Mouse (Mus musculus) left cerebral cortex, adult 8-10 months (tissue): ENCODE results near the gene Arl6ip4. TPM values are rescaled to one million over a fixed set of nuclear protein-coding genes. Genes with fewer than 3 reads are reported as not detected.

ENCODE experiments used
- DNase-seq, 2 experiments: peaks; one replicate each; pipeline ENCODE4 v3.0.0; 2022; ENCODE audit warnings: low spot score in 2 of 2
- total RNA-seq, 4 experiments: library from RNA; stranded (reverse); gene quantifications; 2 replicates each; pipeline ENCODE4 v1.2.4; 2022

The Arl6ip4 gene
- total RNA-seq, 4 experiments from 2014 or later = 58.5 to 70.6 (median 61.2) TPM

DNA sequence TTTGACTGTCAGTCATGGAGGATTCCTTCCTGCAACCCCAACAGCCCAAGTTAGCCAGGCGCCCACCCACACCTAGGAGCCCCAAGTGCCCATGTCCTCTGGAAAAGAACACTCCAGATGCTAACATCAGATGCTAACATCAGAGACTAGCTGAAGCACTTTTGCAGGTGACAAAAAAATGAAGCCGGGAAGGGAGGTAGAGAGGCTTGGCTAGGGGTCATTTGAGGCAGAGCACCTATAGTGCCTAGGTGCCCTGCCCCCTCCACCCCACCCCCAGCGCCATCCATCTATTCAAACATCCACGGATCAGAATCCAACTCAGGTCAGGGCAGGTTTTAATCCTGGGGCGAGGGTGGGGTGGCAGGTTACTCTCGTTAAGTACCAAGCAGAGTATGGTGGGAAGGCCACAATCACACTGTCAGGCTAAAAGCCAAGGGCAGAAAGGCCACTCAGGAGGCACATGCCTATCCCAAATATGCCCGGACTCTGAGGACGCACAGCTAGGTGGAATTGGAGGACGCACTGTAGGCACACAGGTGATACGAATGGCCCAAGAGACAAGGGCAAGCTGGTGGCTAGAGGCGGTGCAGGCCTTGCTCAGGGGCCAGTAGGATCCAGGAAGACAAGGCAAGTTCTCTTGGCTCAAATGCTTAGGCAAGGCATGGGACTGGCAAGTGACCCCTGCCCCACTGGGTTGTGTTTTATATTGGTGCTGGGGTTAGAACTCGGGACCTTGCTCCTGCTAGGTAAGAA, 21.9 kb upstream of the Arl6ip4 start:
- no peak for DNase-seq

- DNase-seq = peak in 1 of 2 experiments; percentile 41
These were observed 20.8 kb upstream of the Arl6ip4 start for GRCm38 (mm10) chr5:124095077-124095581.

GRCm38 (mm10) chr5:124095596-124096232, 20.2 kb upstream of the Arl6ip4 start, which contains the start of gene Abcb9:
Gene Abcb9 (minus strand): TSS chr5:124095798.
- DNase-seq = peak; percentile 95 to 96

DNA sequence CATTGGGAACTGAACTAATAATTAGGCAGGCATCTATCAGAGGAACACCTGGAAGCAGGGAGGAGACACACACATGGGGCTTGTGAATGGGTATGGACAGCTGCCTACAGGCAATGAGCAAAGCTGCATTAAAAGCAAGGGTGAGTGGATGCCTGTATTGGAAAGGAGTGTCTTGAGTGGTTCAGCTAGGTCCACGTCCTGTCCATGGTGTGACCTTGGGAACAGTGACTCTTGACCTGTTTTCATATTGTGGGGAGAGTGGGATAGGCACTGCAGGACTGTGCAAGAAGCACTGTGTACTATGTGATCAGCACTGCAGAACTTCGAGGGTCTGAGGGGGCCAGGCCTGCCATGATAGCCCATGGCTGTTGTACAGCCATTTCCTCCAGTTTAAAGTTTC, 17.0 kb upstream of the Arl6ip4 start:
- DNase-seq = no peak

DNA sequence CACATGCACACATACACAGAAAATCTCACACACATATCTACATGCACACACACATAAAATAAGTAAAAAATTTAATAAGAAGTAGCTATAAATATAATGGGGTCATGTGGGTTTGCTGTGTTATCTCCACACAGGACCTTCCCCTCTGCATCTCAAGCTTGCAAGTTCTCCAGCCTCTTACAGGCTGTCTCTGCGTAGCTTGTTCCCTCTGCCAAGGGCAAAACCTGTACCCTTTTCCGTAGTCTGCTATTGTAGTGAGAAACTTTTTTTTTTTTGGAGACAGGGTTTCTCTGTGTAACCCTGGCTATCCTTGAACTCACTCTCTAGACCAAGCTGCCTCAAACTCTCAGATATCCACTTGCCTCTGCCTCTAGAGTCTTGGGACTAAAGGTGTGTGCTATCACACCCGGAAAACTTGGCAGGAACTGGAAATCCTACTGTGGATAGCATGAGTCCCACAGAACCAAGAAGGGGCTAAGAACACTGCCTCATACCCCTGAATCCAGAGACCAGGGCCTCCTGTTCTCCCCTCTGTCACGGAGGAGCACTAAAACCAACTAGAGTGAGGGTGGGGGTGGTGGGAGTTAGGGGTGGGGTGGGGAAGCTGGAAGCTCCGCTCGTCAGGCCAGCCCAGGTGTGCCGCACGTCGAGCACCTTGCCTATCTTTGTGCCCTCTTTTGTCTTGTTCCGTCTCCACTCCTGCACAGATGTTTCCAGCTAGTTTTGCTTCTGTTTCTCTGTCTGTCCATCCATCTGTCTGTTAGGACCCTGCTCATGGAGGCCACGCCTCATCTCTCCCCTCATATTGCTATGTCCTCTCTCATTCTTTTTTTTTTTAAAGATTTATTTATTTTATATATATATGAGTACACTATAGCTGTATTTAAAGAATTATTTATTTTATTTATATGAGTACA, 15.5 kb upstream of the Arl6ip4 start:
- no peak for DNase-seq

DNA sequence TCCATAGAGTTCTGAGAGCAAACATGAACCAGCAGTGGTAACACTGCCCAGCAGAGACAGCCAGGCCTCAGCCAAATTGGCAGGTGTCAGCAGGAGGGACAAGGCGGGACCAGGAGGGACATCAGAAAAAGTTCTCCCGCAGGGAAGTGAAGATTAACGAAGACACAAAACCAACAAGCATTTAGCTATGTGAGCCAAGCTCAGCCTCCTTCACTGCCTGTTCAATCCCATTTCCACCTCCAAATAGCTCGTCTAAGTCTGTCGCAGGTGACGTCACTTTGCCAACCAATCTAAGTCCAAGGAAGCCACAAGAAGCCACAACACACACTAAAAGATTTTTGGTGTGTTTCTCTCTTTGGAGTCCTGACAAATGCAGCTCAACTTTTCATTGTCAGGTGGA, 13.6 kb upstream of the Arl6ip4 start:
- DNase-seq = no peak

DNA sequence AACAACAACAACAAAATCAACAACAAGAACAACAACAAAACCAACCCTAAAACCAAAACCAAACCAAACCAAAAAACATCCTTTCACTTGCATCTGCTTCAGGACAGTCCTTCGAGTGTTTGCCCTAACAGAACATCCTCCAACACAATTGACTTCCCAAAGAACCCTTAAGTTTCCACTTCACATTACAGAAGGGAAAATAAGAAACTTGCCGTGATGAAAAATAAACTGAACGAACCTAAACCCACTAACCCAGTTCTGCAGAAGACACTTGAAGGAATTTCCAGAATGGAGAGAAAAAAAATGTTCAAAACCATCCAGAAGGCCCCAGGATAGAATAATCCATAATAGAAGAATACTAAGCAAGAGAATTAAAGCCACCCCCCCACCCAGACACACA, 12.9 kb upstream of the Arl6ip4 start:
- DNase-seq = no peak

DNA sequence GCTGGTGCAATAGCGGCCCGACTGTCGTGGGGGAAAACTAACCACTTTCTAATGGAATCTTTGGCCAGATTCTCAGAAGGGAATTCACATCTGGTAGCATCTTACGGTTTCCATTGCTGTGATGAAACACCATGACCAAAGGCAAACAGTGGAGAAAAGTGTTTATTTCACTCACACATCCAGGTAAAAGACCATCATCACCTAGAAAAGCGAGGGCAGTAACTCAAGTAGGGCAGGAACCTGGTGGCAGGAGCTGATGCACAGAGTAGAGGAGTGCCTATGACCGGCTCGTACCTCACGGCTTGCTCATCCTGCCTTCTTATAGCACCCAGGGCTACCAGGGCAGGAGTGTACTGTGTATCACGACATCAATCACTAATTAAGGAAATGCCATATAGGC, 12.3 kb upstream of the Arl6ip4 start:
- no peak for DNase-seq

DNA sequence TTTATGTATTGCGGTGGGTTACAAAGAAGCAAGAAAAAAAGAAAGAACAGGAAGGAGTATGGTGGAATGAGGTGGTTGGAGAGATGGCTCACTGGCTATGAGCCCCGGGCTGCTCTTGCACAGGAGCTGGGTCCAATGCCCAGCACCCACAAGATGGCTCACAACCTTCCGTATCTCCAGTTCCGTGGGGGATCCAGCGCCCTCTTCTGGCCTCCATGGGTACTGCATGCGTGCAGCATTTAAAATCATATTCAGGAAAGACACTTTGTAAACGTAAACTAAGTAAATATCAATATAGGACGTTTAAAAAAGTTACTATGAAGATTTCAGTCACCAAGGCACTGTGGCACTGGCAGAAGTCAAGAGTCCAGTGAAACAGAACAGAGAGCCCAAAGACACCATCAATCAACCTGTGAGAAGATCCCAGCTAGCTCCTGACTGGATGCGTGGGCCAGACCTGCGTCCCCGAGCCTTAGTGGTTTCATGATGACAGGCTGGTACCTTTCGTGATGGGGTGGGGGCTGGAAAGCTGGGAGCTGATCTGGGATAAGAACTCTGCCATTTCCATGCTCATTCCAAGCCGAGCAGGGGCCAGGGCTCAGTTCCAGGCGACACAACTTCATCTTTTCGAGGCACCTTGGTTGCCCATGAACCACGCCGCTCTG, 4.7 kb upstream of the Arl6ip4 start:
- no peak for DNase-seq

DNA sequence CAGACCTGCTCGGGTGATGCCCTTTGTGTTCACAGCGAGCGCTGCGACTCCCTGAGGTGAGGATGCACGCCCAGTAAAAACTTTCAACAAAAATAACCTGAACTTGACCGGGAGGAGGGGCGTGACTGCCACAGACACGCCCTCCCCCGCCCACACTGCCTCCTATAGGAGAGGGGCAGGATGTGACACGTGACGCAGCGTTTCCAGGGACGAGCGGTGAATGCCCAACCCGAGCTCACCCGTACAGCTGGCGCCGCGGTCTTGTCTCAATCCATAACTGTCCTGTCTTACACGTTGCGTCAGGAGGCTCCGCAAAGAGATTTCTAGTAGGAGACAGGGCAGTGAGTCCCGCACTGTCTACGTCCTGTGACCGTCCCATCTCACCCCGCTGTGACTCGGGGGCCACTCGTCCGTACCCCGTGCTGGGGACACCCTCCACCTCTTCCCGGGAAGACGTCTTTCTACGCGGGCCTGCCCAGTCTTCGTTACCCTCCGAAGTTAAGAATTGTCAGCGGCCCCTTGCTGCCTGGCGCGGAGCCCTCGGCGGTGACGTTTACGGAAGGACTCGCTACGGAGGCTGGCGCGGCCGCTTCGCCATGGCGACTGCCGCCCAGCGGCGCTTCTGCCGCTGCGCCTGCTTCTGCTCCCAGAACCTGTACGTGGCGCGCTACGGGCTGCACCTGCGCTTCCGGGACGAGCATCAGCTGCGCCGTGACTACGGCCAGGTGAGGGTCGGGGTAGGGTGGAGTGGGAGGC, 4.0 kb upstream of the Arl6ip4 start, which contains the start of gene Ogfod2:
Ogfod2 (plus strand) TSS at position 556 of the 756 bp plus-strand sequence.
- peak; percentile 92 to 95 for DNase-seq

DNA sequence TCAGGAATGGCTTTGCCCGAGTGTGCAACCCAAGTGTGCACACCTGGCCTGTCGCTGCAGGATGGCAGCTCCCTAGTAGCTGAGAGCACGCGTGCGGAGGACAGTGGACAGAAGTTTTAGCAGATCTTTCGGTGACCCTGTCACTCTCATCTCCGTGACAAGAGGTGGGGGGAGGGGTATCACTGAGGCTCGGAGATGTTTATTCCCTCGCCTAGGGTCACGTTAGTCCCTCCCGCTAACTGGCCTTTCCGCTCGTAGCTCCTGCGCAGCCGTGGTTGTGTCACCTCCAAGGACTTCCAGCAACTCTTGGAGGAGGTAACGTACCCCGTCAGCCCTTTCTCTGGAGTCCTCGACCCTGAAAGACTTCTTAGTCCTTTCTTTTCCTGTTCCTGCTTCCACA, 3.4 kb upstream of the Arl6ip4 start:
- no peak for DNase-seq

GRCm38 (mm10) chr5:124113030-124113429, 2.9 kb upstream of the Arl6ip4 start:
- no peak for DNase-seq

DNA sequence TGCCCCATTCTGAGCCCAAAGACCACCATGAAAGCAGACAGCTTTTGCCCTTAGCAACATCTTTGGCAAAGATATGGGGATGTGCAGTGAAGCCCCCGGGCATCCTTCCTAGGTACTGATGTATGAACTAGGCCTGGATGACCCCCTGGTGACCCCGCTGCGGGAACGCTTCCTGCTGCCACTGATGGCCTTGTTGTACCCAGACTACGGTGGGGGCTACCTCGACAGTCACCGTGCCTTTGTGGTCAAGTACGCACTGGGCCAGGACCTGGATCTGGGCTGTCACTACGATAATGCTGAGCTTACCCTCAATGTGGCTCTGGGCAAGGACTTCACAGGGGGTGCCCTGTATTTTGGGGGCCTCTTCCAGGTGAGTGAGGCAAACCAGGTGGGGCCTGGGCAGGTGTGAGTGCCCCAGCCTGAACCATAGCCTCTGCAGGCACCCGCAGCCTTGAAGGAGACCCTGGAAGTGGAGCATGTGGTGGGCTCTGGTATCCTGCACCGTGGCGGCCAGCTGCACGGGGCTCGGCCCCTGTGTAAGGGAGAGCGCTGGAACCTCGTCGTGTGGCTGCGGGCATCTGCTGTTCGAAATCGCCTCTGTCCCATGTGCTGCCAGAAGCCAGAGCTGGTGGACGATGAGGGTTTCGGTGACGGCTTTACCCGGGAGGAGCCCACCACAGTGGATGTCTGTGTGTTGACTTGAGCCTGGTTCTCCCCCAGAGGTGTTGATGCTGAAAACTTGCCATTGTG, 1.4 kb upstream of the Arl6ip4 start:
- DNase-seq = no peak

DNA sequence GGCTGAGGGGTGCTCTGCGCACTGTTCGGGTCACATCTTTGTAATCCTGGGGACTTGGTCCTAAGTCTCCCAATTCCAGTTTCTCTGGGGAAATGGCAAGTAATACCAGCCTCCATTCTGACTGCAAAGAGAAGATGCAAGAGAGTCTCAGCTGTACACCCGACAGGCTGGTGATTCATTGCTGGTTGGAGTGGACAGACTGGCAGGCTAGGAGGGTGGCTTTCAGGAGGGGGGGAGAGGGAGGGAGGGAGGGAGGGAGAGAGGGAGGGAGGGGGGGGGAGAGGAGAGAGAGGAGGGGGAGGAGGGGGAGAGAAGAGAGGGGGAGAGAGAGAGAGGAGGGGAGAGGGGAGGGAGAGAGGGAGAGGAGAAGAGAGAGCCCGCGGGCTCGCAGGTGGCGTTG, 358 bp upstream of the Arl6ip4 start:
- no peak for DNase-seq

- DNase-seq = no peak
These were observed 3.3 kb downstream of the Arl6ip4 start for GRCm38 (mm10) chr5:124119204-124119603.

DNA sequence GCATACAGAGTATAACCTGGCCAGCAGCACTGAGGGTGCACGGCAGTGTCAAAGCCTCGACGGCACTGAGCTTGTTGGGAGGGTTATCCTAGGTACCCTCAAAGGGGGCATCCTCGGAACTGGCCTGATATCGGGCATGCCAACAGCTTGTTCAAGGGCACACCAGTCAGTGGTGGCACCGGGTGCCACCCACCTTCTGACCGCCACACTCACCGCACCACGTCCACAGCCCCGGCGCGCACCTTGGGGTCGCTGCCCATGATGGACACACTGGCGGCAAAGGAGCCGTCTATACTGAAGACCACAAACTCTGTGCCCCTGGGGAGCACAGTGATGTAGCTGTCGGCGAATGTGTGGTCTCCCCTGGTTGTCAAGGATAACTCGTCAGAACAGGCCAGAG, 6.5 kb downstream of the Arl6ip4 start:
- DNase-seq = no peak

GRCm38 (mm10) chr5:124125093-124125492, 9.2 kb downstream of the Arl6ip4 start:
- DNase-seq = no peak

GRCm38 (mm10) chr5:124134261-124134660, 18.4 kb downstream of the Arl6ip4 start:
- no peak for DNase-seq

GRCm38 (mm10) chr5:124138066-124138465, 22.2 kb downstream of the Arl6ip4 start:
- DNase-seq = no peak

DNA sequence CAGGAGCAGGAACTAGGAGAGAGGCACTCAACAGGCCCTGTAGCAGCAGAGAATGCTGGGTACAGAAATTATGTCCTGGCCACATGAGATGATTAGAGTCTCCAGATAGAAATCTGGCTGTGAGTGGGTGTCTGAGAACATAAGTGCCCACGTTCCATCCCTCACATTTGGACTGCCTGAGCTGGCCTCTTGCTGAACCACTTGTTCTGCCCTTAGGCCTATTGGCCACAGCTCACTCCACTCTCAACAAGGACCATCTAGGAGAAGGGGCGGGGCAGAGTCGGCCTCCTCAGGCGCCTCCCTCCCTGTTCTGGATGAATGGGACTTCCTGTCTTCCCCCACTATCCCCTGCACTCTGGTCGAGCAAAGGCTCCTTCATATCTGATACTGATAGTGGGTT, 33.1 kb downstream of the Arl6ip4 start:
- no peak for DNase-seq
